Mouse (Mus musculus) spleen, adult 2 months (tissue): ENCODE results near the gene 1700007K13Rik.

Source experiments
- CTCF ChIP-seq: fragments of 200-500 bp; IDR thresholded peaks from 2 replicates; pipeline ENCODE4 v1.5.1; 2011; ENCODE audit warnings: mild to moderate bottlenecking, inconsistent platforms; ENCODE audit not compliant: insufficient read depth, insufficient read length, insufficient replicate concordance; ENCODE audit errors: extremely low read depth
- POLR2A ChIP-seq: fragments of 200-500 bp; IDR thresholded peaks from 2 replicates; pipeline ENCODE4 v1.6.1; 2011; ENCODE audit warnings: low read depth, low read length, inconsistent platforms

DNA sequence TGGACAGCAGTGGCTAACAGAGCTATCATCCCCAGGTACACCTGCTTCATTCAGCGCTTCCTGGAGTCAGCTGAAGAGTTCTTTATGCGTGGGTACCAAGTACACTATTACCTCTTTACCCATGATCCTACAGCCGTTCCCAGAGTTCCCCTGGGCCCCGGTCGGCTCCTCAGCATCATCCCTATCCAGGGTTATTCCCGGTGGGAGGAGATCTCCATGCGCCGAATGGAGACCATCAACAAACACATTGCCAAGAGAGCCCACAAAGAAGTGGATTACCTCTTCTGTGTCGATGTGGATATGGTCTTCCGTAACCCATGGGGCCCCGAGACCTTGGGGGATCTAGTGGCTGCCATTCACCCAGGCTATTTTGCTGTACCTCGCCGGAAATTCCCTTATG is 38.5 kb upstream of the 1700007K13Rik start:
- TF ChIP-seq CTCF (no peak), POLR2A (no peak)
